Mouse (Mus musculus) lung, postnatal 0 days (tissue): ENCODE measurements at regions not wholly inside any gene's neighbourhood (a gene's known extent, or its start where the extent isn't known, plus 50 kb on each side); places are given as distances from the start of the nearest gene placed in this dataset.
"Not testable (repeated sequence)": the region's sequence is repeated elsewhere in the genome, so short reads cannot be mapped to it uniquely, and the experiment has no call there.

Source experiments
- CTCF ChIP-seq: IDR thresholded peaks from 2 replicates; pipeline ENCODE4 v1.5.1; 2016; ENCODE audit warnings: antibody characterized with exemption, mild to moderate bottlenecking
- EP300 ChIP-seq: IDR thresholded peaks from 2 replicates; pipeline ENCODE4 v1.6.1; 2016; ENCODE audit warnings: antibody characterized with exemption, mild to moderate bottlenecking, control low read depth

- not testable (repeated sequence) for TF ChIP-seq CTCF, EP300
These were observed 1034.5 kb downstream of the Gm10330 start for GRCm38 (mm10) chr12:22745556-22745955.
